In the genomic region with DNA sequence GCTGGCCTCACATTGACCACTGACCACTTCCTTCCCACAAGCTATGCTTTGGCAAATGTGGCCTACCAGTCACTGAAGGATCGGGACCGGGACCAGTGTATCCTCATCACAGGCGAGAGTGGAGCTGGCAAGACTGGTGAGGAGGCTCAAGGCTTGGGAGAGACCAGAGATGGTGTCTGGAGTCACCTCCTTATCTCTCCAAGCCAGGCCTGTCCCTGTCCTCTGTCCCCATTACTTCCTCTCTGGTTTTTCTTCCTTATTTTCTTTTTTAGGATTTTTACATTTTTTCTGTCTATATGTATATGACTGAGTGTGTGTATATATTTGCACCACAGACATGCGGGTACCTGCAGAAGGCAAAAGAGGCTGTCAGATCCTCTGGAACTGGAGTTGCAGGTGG, we compare ENCODE assay signal across 17 mouse cellular contexts. TPM values are rescaled to one million over a fixed set of nuclear protein-coding genes. Genes with fewer than 3 reads are reported as not detected.
"Had no signal": no experiment of that assay in that cellular context is flagged by ENCODE, and none has a peak within 500 bp of the region (broad histone marks: within the 10 kb centered on the region; RNA-seq: fewer than 3 reads in every experiment).

No protein-coding gene starts in this region.

- H3K27me3 ChIP-seq: lung, embryonic 15.5 days had no signal

- H3K4me3 ChIP-seq: lung, embryonic 15.5 days had no signal

- H3K9ac ChIP-seq: liver, embryonic 14.5 days; lung, embryonic 15.5 days had no signal

- DNase-seq: kidney, adult 18-20 months; kidney, adult 9 months; kidney, postnatal 14 days; kidney, postnatal 4 days; lung, adult 18-20 months; lung, postnatal 10 days; lung, postnatal 36 days; midbrain, embryonic 14.5 days; right cerebral cortex, postnatal 25 days; thymus, adult 2 months; thymus, postnatal 14 days; thymus, postnatal 4 days had no signal

- H3K27ac ChIP-seq: liver, embryonic 14.5 days; lung, embryonic 15.5 days; stomach, postnatal 0 days had no signal

- H3K36me3 ChIP-seq: lung, embryonic 15.5 days had no signal

- H3K9me3 ChIP-seq: lung, embryonic 15.5 days had no signal

RNA-seq across cellular contexts. Expression of gene Myo1a, which starts 0.8 kb away (rescaled TPM):
- polyA plus RNA-seq: midbrain, embryonic 14.5 days had no signal

RNA-seq across cellular contexts. Expression of gene Tac2, which starts 18.5 kb away (rescaled TPM):
- total RNA-seq: liver, adult 2 months had no signal
- polyA plus RNA-seq: liver, adult 2 months; lung, embryonic 15.5 days; midbrain, embryonic 11.5 days; midbrain, embryonic 14.5 days had no signal
